Mouse (Mus musculus) small intestine, adult 2 months (tissue): ENCODE data around the gene Fbln2.

Experiments
- CTCF ChIP-seq: fragments of 200-500 bp; IDR thresholded peaks from 2 replicates; pipeline ENCODE4 v1.5.1; 2012; ENCODE audit warnings: low read depth, mild to moderate bottlenecking, control low read depth, inconsistent platforms, low read length, moderate library complexity, mixed read lengths; ENCODE audit not compliant: insufficient replicate concordance, insufficient read length; ENCODE audit errors: extremely low read depth
- POLR2A ChIP-seq: fragments of 200-500 bp; IDR thresholded peaks from 2 replicates; pipeline ENCODE4 v1.6.1; 2012; ENCODE audit warnings: low read depth, mild to moderate bottlenecking, control low read depth, inconsistent platforms, low read length, moderate library complexity

DNA sequence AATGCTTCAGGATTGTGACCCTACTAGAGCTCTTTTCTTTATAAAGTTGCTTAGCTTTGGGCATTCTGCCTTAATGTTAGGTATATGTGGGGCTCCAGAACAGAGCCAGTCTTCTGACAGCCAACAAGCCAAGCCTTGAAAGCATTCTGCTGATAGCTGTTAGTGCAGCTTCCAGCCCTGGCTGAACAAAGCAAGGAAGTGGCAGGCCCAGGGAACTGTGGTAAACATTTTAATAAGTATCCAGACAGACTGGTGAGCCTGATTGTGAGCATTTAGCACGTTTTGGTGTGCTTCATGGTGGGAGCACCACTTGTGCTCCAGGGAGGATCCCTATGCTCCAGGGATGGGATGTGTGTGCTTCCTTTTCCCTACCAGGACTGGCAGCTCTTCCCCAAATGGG, 29.2 kb upstream of the Fbln2 start:
- TF ChIP-seq CTCF (no peak), POLR2A (no peak)
